Mouse (Mus musculus) C2C12 (cell line): ENCODE results near the gene Galntl6.

Source experiments
- CTCF ChIP-seq: IDR thresholded peaks from one replicate; pipeline ENCODE4 v1.5.1; 2011; ENCODE audit not compliant: control insufficient read depth, insufficient read depth, insufficient read length
- FOSL1 ChIP-seq: IDR thresholded peaks from one replicate; pipeline ENCODE4 v1.8.0; 2011; ENCODE audit warnings: mild to moderate bottlenecking, low read length; ENCODE audit not compliant: poor library complexity, insufficient read depth, severe bottlenecking
- MYOG ChIP-seq: IDR thresholded peaks from one replicate; pipeline ENCODE4 v1.6.1; 2011; ENCODE audit not compliant: control insufficient read depth, insufficient read length; ENCODE audit errors: extremely low read depth

GRCm38 (mm10) chr8:57772732-57773265, 1139.6 kb downstream of the Galntl6 start:
- TF ChIP-seq CTCF (no peak), MYOG (no peak), FOSL1 (no peak)
